Mouse (Mus musculus) adrenal gland, postnatal 25 days (tissue): ENCODE results near the gene Cyb5r1. TPM values are rescaled to one million over a fixed set of nuclear protein-coding genes. Genes with fewer than 3 reads are reported as not detected.
"Not testable (repeated sequence)": the region's sequence is repeated elsewhere in the genome, so short reads cannot be mapped to it uniquely, and the experiment has no call there.

Experiments used
- DNase-seq: peaks from one replicate; pipeline ENCODE4 v3.0.0; 2021; ENCODE audit warnings: mixed read lengths
- total RNA-seq: library from RNA; stranded (reverse); gene quantifications from 2 replicates; pipeline ENCODE4 v1.2.3, GENCODE M21; 2021

Cyb5r1 gene
- total RNA-seq, 1 experiment from 2014 or later: 51.2 TPM

DNA sequence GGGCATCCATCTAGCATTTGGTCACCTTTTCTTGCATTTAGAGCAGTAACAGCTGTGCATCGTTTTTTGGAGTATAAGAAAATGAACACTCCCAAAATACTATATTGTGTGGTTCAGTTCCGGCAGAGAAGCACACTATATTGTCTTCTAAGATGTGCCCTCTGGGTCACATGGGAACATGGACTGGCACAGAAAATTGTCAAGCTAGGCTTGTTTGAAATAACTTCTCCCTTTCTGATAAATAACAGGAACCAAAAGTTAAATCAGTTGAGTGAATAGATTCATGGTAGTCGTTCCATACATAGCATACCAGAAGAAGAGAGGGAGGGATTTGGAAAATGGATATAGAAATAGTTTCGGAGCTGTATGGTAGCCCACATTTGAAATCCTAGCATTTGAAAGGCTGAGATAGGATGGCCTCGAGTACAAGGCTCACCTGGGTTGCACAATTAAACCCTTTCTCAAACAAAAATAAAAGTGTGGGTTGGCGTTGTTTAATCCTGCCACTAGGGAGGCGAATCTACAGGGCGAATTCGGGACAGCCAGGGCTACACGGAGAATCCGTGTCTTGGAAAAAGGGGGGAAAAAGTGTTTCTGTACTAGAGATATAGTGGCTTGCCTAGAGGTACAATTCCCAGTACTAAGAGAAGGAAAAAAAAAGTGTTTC is 9.3 kb downstream of the Cyb5r1 start:
- no peak for DNase-seq

DNA sequence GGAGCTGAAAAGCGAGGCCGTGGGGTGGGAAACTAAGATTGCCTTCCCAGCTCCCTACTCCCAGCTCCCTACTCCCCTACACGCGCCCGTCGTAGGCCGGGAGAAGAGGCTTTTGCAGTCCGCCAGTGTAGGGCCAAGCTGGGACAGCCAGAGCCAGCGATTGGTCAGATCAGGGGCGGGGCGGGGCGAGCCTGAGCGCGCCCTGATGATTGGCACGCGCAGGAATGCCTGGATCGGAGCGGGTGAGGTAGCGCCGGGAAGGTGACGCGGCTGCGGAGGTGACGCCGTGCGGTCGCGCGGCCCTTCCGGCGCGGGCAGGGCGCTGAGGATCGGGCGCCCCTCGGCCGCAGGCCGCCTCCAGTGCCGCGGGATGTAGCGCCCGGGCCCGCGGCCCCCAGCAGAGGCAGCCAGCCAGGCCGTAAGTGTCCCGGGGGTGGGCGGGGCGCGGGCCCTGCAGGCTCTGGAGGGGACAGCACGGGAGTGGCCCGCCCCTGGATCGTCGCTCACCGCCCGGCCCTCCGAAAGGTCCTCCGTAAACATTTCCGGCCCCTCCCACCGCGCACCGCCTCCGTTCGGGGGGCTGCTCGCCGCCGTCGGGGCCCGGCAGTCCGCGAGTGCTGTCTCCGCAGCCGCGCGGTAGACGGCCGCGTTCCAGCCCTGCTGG is 9.9 kb downstream of the Cyb5r1 start, which contains the start of gene Adipor1:
Gene Adipor1 (plus strand): TSS at position 211 of the 664 bp plus-strand sequence.
- peak; percentile 98 for DNase-seq

DNA sequence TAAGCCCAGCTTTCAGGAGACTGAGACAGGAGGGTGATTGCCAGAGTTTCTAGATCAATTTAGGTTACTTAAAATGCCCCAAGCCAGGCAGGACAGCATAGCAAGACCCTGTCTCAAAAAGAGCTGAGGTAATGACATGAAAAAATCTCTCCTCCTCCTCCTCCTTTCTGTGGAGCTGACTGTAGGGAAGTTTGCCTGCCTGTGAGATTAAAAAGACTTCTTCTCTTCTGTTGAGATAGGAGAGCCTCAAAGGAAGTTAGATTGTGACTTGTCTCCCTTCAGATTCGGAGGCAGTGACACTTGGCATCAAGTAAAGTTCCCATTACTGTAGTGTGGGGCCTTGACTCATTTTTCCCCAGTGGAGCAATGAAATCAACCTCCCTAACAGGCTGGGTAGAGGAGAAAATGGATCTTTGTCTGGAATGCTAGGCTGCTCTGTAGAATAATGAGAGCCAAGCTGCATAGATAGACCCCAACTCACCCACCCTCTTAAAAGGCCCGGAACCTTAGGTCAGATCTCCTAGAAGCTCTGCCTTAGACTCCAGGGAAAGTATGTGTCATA is 13.1 kb downstream of the Cyb5r1 start:
- no peak for DNase-seq

DNA sequence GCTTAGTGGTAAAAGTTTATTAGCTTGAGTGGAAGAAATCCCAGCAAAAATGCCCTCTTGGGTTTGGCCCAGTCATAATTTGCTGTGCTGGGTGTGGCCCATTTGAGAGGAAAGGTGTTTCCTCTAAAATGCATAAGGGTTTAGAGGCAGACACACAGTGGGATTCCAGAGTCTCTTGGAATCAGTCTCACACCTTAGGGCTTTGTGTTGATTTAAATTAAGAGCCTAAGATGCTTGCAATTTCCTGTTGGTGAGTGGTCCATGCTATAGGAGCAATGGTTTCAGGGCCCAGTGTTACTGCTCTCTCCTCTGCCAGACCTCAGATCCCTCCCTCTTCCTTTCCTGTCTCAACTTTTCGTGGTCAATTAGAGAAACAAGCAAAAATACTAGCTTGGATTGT is 13.8 kb downstream of the Cyb5r1 start:
- DNase-seq: no peak

- DNase-seq: peak; percentile 87
Observed at GRCm38 (mm10) chr1:134419751-134420458, 14.5 kb downstream of the Cyb5r1 start.

GRCm38 (mm10) chr1:134423911-134424310 is 18.6 kb downstream of the Cyb5r1 start:
- DNase-seq: no peak

DNA sequence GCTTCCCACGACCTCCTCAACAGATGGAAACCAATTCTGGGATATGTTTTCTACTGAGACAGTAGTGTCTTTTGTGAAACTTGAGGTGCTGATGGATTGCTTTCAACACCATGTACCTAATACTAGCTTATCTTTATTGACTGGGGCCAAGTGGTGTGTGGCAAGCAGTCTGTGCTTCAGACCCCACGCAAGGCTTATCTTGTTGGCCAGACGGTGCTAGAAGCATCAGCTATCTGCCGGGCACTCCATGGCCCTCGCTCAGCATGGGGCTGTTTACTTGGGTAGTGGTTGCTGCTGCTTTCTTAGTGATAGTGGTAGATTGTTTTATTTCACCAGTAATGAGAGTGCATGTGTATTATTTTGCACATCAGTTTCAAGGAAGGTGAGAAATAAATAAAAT is 20.9 kb downstream of the Cyb5r1 start:
- no peak for DNase-seq

GRCm38 (mm10) chr1:134433002-134433401 is 27.6 kb downstream of the Cyb5r1 start:
- no peak for DNase-seq

GRCm38 (mm10) chr1:134433473-134433872 is 28.1 kb downstream of the Cyb5r1 start:
- no peak for DNase-seq

DNA sequence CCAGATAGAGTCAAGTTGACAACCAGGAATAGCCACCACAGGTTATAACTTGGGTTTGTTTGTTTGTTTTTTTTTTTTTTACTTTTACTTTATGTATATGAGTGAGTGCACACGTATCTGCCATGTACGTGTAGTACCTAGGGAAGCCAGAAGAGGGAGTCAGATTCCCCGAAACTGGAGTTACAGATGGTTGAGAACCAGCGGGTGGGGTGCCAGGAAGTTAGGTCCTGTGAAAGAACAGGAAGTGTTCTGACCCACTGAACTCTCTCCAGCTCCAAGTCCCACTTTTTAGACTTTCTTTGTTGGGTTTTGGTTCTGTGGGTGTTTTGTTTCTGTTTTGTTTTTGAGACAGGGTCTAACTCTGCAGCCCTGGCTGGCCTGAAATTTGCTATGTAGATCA is 30.1 kb downstream of the Cyb5r1 start:
- no peak for DNase-seq

DNA sequence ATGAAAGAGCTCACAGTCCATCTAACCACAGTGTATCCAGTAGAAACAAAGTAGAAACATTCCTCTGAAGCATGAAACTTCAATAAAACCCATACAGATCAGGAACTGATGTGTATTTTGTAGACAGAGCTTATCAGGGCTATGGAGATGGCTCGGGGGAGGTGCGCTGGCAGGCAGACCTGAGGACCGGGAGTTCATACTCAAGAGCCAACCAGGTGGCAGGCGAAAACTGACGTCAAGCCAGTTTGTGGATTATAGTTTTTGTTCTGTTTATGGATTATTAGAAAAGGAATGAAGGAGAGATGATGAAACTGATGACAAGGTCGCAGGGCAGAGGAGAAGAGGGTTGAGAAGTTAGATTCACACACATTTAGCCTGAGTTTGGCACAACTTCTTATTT is 35.1 kb downstream of the Cyb5r1 start:
- DNase-seq: no peak

DNA sequence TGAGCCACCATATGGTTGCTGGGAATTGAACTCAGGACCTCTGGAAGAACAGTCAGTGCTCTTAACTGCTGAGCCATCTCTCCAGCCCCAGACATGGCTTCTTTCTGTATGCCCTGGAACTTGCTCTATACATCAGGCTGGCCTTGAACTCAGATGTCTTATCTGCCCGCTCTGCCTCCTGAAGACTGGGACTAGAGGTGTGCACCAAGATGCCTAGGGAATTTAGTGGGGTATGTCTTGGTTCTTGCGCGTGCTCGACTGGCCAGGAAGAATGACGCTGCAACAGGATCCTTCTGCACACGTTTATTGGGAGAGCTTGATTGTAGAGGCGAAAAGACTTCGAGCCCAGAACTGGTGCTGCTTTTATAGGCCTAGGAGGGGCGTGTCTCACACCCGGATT is 36.4 kb downstream of the Cyb5r1 start:
- DNase-seq: not testable (repeated sequence)

DNA sequence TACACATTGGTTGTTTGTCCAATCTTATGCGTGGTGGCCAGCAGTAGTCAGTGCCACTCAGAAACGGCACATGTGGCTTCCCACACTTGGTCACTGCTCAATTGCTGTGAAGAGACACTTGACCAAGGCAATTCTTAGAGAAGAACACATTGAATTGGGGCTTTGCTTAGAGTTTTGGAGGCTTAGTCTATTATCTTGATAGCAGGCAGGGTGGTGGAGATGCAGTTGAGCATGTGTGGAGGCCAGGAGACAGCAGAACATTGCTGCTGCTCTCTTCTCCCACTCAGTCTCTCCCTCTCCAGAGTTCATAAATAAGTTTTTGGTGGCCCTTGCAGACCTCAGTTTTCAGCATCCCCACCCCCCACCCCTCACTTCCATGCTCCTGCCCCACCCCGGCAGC is 37.0 kb downstream of the Cyb5r1 start:
- DNase-seq: no peak

- DNase-seq: not testable (repeated sequence)
Observed at GRCm38 (mm10) chr1:134443288-134443687, 37.9 kb downstream of the Cyb5r1 start.

GRCm38 (mm10) chr1:134445418-134445817 is 40.1 kb downstream of the Cyb5r1 start:
- no peak for DNase-seq

DNA sequence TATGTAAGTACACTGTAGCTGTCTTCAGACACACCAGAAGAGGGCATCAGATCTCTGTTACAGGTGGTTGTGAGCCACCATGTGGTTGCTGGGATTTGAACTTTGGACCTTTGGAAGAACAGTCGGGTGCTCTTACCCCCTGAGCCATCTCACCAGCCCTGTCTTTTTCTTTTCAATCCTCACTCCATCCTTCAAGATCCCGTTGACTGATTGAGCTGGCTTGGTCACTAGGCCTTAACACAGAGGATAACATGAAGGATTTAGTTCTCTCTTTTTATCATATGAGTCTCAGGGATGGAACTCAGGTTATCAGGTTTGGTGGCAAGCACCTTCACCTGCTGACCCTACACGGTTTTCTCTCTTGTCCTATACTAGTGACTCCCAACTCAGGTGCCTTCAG is 43.2 kb downstream of the Cyb5r1 start:
- not testable (repeated sequence) for DNase-seq

DNA sequence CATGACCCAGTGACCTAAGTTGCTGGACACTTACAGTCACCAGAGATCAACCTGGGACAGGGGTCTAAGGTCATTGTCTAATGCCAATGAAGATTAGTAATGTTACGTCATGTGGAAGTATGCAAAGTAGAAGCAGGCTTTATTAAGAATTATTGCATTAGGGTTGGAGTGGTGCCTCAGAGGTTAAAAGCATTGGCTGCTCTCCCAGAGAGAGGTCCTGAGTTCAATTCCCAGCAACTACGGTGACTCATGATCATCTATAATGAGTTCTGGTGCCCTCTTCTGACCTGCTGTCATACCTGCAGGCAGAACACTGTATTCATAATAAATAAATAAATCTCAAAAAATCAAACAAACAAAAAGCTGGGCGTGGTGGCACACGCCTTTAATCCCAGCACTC is 44.8 kb downstream of the Cyb5r1 start:
- DNase-seq: no peak

GRCm38 (mm10) chr1:134450986-134451385 is 45.6 kb downstream of the Cyb5r1 start:
- peak; percentile 52 for DNase-seq

- DNase-seq: peak; percentile 97
Observed at GRCm38 (mm10) chr1:134454904-134455824, 49.8 kb downstream of the Cyb5r1 start, which contains the start of gene Klhl12. Klhl12 (plus strand) TSS chr1:134455531.

DNA sequence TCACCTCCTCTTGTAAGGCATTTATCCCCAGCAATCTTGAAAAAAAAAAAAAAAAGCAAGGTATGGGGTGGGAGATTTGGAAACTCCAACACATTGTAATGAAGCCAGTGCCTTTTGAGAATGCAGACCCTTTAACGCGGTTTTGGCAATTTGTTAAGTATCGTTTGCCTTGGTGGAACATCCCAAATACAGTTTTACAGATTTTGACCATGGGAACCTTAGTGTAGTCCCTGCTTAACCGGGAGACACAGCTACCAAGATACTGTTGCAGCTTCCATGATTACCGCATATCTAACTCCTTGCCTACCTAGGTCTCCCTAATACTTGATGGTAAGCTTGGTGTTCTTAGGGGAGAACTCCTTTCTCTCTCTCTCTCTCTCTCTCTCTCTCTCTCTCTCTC is 50.7 kb downstream of the Cyb5r1 start:
- DNase-seq: no peak

- no peak for DNase-seq
Observed at GRCm38 (mm10) chr1:134458139-134458727, 52.9 kb downstream of the Cyb5r1 start.
